Mouse (Mus musculus) heart, postnatal 10 days (tissue): ENCODE measurements around the gene Hist1h2ai. TPM values are rescaled to one million over a fixed set of nuclear protein-coding genes. Genes with fewer than 3 reads are reported as not detected.
A peak's percentile ranks its signal among the peaks of the same experiment; 100 is the strongest.

Experiments
- DNase-seq, 2 experiments: peaks; one replicate each; pipeline ENCODE4 v3.0.0; 2021
- intact Hi-C: fragments of 180-260 bp; cut with DNase I; formaldehyde crosslinking; loops from one replicate; pipeline ENCODE4 v1.15.1; 2025
- total RNA-seq, 2 experiments: library from RNA; stranded (reverse); gene quantifications; 2 replicates each; pipeline ENCODE4 v1.2.3; 2021

Gene Hist1h2ai
- total RNA-seq, 2 experiments from 2014 or later = 201 to 229 TPM

- DNase-seq = no peak
- intact Hi-C loops = loop anchor here (5.0 kb wide), 1 partner anchor 54 kb away; no protein-coding TSS in a partner anchor
These were observed 7.0 kb downstream of the Hist1h2ai start for GRCm38 (mm10) chr13:21722993-21723836.

DNA sequence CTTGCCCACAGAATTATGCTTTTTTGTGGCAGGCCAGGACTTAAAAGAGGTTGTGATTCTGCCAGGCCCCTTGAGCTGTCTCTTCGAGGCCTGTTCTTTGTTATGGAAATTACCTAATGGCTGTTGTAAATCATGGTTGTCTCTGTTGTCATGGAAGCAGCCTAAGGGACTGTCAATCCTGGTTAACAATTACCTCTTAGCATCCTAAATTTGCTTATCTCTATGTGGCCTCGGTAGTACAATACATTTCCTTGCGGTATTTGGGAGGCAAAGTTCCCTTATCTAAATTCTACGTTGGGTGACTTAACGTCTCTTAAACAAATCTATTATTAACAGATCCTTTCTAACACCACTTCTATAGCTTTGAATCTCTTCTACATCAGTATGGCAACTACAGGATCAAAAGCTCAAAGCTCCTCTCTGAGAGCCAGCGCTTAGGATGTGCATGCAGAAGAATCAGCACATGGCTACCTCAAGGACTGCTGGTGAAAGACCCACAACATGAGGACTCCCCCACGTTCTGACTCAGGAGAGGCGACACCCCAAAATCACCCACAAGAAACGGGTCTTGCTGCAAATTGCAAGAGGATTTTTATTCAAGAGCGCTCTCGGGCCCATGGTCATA is 11.8 kb downstream of the Hist1h2ai start:
- DNase-seq = no peak
- intact Hi-C loops = no loop called here

DNA sequence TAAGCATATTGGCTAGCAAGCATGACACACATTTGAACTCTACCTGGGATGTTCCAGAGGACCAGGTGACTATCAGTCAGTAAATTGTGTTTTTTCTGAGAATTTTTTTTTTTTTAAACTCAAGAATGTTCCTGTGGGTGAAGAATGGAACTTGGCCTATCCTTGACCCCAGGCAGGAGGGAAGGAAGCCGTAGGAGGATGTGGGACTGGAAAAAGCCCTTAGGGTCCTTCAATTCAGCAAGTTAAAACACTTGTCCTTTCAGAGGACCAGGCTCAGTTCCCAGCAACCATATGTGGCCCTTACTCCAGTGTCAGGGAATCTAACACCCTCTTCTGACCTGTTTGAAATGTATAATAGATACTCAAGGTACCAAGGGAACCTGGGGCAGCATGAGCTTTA is 13.3 kb downstream of the Hist1h2ai start:
- DNase-seq = no peak
- intact Hi-C loops = no loop called here

DNA sequence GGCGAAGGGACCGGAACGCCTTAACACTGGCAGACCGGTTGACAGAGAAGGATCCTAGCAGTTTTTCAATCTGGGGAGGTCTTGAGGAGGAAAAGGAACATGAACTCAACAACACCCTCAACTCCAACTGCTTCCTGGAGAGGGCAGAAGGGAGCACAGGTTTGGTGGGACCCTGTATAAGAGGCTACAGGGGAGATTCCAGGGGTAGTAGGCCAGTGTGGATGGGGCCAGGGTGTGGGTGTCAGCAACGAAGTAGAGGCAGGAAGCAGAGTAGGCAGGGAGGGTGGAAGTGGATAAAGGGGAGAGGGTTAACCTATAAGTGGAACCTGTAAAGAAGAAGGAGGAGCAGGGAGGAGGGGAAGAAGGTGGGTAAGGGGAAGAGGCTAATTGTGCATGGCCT is 17.2 kb downstream of the Hist1h2ai start:
- DNase-seq = no peak
- intact Hi-C loops = no loop called here

DNA sequence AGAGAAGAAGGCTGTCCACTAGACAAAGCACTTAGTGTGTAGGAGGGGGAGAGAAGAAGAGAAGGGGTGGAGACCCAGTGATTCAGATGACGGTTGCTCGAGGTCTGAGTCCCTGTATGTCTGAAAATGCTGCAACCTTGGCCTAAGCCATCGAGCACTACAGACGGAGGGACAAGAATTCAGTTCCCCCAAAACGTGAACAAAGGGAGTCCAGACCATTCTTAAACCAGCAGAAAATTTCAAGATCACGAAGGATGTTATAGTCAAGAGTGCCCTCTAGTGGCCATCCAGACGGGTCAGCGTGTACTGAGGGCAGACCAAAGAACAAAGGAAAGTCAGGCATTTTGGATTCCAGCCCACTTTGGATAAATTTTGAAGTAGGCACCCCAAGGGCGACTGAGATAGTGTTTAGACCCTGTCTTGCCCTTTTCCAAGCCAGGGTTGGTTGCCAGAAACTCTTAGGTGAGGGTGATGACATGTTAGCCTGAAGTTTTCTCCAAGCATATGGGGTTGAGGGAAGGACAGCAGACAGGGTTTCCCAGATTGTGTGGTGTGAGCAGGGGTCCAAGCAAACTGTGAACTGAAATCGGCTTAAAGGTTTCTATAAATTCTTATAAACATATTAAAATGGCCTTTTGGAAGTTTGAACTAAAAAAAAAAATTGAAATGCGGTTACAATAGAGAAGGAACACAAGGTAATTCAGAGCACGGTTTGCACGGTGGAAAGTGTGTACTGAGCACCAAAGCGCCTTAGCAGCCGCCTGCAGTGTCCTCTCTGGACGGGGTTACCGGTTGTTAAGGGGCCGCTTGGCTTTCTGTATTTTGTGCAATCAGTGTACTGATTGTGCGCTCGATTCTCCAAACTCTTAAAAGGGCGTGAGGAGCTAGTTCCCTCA is 18.0 kb downstream of the Hist1h2ai start:
- intact Hi-C loops = loop anchor here (1.0 to 2.0 kb wide), 2 partner anchors 15 to 20 kb away; no protein-coding TSS in a partner anchor
- peak; percentile 91 to 94 for DNase-seq

GRCm38 (mm10) chr13:21734906-21735767 is 18.9 kb downstream of the Hist1h2ai start, which contains the start of gene Hist1h4j:
TSS of gene Hist1h4j (plus strand) at chr13:21735064.
- DNase-seq = peak; percentile 76 to 80
- intact Hi-C loops = loop anchor here (1.0 to 2.0 kb wide), 2 partner anchors 14 to 21 kb away; no protein-coding TSS in a partner anchor

DNA sequence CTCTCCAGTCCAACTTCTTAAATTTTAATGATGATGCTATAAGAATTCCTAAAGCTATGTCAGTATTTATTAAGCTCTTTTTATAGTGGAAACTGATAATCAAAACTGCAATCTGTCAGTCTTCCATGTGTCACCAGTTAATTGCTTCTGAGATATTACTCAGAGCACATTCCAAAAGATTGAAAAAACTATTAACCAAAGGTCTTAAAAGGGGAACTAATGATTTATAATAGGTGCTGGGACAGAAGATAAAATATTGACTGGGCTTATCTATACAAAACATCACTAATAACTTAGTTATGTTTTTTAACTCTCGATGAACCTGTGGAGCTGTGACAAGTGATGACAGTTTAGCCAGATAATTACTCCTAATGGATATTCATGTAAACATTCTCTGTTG is 28.8 kb downstream of the Hist1h2ai start:
- intact Hi-C loops = no loop called here
- DNase-seq = no peak

GRCm38 (mm10) chr13:21749387-21750158 is 33.4 kb downstream of the Hist1h2ai start:
- intact Hi-C loops = loop anchor here (2.0 to 10.0 kb wide), 2 partner anchors 15 to 2005 kb away; partner anchors contain the start of genes Hist1h2ab, Hist1h3b, Hist1h4b and Hist1h4j
- DNase-seq = no peak

DNA sequence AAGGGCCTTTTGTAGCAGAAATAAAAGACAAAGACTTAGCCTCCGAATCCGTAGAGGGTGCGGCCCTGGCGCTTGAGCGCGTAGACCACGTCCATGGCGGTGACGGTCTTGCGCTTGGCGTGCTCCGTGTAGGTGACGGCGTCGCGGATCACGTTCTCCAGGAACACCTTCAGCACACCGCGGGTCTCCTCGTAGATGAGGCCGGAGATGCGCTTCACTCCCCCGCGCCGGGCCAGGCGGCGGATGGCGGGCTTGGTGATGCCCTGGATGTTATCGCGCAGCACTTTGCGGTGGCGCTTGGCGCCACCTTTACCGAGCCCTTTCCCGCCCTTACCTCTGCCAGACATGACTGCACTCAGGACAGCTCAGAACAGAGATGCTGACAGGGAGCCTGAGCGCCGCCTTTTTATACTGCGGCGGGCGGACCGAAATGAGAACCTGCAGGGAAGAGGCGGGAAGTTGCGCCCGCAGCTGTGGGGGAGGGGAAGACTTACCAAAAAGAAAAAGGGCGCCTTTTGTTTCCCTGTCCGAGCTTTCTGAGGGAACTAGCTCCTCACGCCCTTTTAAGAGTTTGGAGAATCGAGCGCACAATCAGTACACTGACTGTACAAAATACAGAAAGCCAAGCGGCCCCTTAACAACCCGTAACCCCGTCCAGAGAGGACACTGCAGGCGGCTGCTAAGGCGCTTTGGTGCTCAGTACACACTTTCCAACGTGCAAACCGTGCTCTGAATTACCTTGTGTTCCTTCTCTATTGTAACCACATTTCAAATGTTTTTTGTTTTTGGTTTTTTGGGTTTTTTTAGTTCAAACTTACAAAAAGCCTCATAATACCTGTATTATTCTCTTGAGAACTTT is 34.2 kb downstream of the Hist1h2ai start, which contains the start of gene Hist1h4k:
TSS of gene Hist1h4k (minus strand) at position 347 of the 859 bp plus-strand sequence.
- intact Hi-C loops = loop anchor here (10.0 kb wide), 1 partner anchor 2004 kb away; the partner anchor contains the start of genes Hist1h2ab, Hist1h3b and Hist1h4b

DNA sequence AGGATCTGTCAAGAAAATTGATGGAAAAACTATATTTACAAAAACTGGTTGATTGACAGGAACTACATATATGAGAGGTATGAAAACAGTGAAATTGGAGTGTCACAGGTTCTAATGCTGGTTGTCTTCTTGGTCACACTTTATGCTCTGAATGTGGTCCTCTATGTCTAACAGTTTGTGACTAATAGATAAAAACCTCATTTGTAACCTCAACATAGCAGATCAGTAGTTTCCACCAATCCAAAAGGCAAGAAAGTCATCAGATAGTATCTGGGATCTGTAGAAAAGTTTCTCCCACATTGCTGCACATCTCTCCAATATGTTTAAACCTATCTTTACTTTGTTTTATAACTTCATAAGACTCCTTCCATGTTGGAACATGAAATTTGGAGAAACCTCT is 35.2 kb downstream of the Hist1h2ai start:
- intact Hi-C loops = loop anchor here (10.0 kb wide), 1 partner anchor 2003 kb away; the partner anchor contains the start of genes Hist1h2ab, Hist1h3b and Hist1h4b
- DNase-seq = no peak

More for the DNA sequence above, 34.2 kb downstream of the Hist1h2ai start, which contains the start of gene Hist1h4k:
- peak; percentile 91 to 93 for DNase-seq

GRCm38 (mm10) chr13:21751827-21752226 is 35.6 kb downstream of the Hist1h2ai start:
- DNase-seq = no peak
- intact Hi-C loops = loop anchor here (2.0 to 10.0 kb wide), 2 partner anchors 29 to 2003 kb away; partner anchors contain the start of genes Hist1h1b, Hist1h2ab, Hist1h3b and Hist1h4b

- intact Hi-C loops = loop anchor here (2.0 to 10.0 kb wide), 2 partner anchors 28 to 2002 kb away; partner anchors contain the start of genes Hist1h1b, Hist1h2ab, Hist1h3b and Hist1h4b
These were observed 36.1 kb downstream of the Hist1h2ai start for GRCm38 (mm10) chr13:21752356-21752755.

DNA sequence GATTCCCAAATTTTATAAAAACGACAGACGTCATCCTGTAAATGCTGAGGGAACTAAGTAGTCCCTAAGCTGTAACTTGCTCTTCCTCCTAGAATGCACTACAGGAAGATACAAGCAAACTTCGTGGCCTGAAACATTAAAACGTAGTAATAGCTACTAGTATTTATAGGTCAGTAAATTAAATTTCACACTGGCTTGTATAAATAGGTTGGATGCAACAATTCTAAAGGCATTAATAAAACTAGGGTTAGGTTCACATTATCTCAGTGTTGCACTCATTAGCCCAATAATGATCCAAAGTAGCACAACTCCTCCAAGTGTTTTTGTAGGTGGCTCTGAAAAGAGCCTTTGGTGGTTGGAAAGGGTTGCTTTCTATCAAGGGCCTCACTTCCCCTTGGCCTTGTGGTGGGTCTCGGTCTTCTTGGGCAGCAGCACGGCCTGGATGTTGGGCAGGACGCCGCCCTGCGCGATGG is 36.9 kb downstream of the Hist1h2ai start:
- intact Hi-C loops = loop anchor here (2.0 to 10.0 kb wide), 2 partner anchors 28 to 2002 kb away; partner anchors contain the start of genes Hist1h1b, Hist1h2ab, Hist1h3b and Hist1h4b
- DNase-seq = no peak

More at GRCm38 (mm10) chr13:21752356-21752755, 36.1 kb downstream of the Hist1h2ai start:
- DNase-seq = no peak

DNA sequence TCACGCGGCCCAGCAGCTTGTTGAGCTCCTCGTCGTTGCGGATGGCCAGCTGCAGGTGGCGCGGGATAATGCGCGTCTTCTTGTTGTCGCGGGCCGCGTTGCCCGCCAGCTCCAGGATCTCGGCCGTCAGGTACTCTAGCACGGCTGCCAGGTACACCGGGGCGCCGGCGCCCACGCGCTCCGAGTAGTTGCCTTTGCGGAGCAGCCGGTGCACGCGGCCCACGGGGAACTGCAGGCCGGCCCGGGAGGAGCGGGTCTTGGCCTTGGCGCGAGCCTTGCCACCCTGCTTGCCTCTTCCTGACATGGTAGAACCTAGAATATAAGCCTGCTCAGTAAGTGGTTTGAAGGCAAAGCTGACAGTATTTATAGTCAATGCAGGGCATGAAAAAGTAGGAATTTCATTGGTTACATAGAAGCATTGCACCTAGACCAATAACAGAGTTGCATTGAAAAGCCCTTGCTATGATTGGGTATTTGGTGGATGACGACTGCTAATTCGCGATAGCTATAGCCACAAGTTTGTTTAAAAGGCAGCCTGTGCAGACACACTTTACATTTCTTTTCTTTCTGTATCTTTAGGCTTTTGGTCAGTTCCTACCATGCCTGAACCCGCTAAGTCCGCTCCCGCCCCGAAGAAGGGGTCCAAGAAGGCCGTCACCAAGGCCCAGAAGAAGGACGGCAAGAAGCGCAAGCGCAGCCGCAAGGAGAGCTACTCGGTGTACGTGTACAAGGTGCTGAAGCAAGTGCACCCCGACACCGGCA is 37.5 kb downstream of the Hist1h2ai start, which contains the start of the genes Hist1h2ak and Hist1h2bn:
TSS of gene Hist1h2ak (minus strand) at position 304 of the 762 bp plus-strand sequence.
TSS of gene Hist1h2bn (plus strand) at position 600 of the 762 bp plus-strand sequence.
- DNase-seq = peak; percentile 80 to 82
- intact Hi-C loops = loop anchor here (2.0 to 10.0 kb wide), 2 partner anchors 27 to 2001 kb away; partner anchors contain the start of genes Hist1h1b, Hist1h2ab, Hist1h3b and Hist1h4b

- intact Hi-C loops = loop anchor here (10.0 kb wide), 1 partner anchor 2000 kb away; the partner anchor contains the start of genes Hist1h2ab, Hist1h3b and Hist1h4b
- DNase-seq = peak; percentile 32 to 50
These were observed 38.2 kb downstream of the Hist1h2ai start for GRCm38 (mm10) chr13:21754294-21755001.
